Mouse (Mus musculus) central nervous system, embryonic 14 days (tissue): ENCODE results near the gene Cox17. TPM values are rescaled to one million over a fixed set of nuclear protein-coding genes. Genes with fewer than 3 reads are reported as not detected.

Experiments used
- polyA plus RNA-seq: library from polyadenylated mRNA; depleted of rRNA; stranded (reverse); fragments of >200 nt; gene quantifications from 2 replicates; pipeline ENCODE4 v1.2.3, GENCODE M21; 2012; rRNA removed

Cox17 gene
- polyA plus RNA-seq = 87.8 and 90.4 TPM in 2 replicates

GRCm38 (mm10) chr16:38346529-38347325 is at the start of gene Cox17, which contains the start of gene Gm21987:
Gene Cox17, plus strand, starts transcription at chr16:38346991.
Gene Gm21987, plus strand, starts transcription at chr16:38347040.

GRCm38 (mm10) chr16:38341396-38342324 is 5.1 kb upstream of the Cox17 start, which contains the start of gene Maats1:
Gene Maats1, minus strand, starts transcription at chr16:38342143.

GRCm38 (mm10) chr16:38361933-38362332 is 15.1 kb downstream of the Cox17 start, which contains the start of gene Popdc2:
Gene Popdc2, plus strand, starts transcription at chr16:38362209.

Other genes starting within 250 kb of the Cox17 start
- gene Nr1i2, start 52.2 kb upstream of the Cox17 start, polyA plus RNA-seq = 0.04 TPM in 1 of 2 replicates, not detected in the other
- gene Maats1, start 4.8 kb upstream of the Cox17 start, polyA plus RNA-seq = 1.00 and 1.0 TPM in 2 replicates
- gene Gm21987, start within 50 bp of the Cox17 start, polyA plus RNA-seq = not detected in 2 replicates
- gene Popdc2, start 15.2 kb downstream of the Cox17 start, polyA plus RNA-seq = 0.74 and 1.4 TPM in 2 replicates
- 0.48 and 0.58 TPM in 2 replicates for gene Pla1a, start 86.2 kb downstream of the Cox17 start, polyA plus RNA-seq
- gene Adprh, start 105.7 kb downstream of the Cox17 start, polyA plus RNA-seq = 71.8 and 78.1 TPM in 2 replicates
- 0.38 and 0.59 TPM in 2 replicates for gene Cd80, start 108.6 kb downstream of the Cox17 start, polyA plus RNA-seq
- gene Timmdc1, start 175.7 kb downstream of the Cox17 start, polyA plus RNA-seq = 19.1 and 21.4 TPM in 2 replicates
- 59.2 and 63.8 TPM in 2 replicates for gene Poglut1, start 203.3 kb downstream of the Cox17 start, polyA plus RNA-seq
- 92.5 and 144 TPM in 2 replicates for gene Tmem39a, start 211.7 kb downstream of the Cox17 start, polyA plus RNA-seq